Mouse (Mus musculus): ENCODE measurements at regions not wholly inside any gene's neighbourhood (a gene's known extent, or its start where the extent isn't known, plus 50 kb on each side); places are given as distances from the start of the nearest gene placed in this dataset.

- H3K9me3 ChIP-seq (replicated peaks), result no peaks in the 10 kb centered on the region
- ATAC-seq, result no peak
- no peak overlapping the region for H3K4me2 ChIP-seq
- no peaks in the 10 kb centered on the region for H3K4me1 ChIP-seq
- no peak overlapping the region for H3K27ac ChIP-seq
- H3K4me3 ChIP-seq, result no peak overlapping the region
- no peaks in the 10 kb centered on the region for H3K27me3 ChIP-seq (replicated peaks)
- no peaks in the 10 kb centered on the region for H3K36me3 ChIP-seq
- H3K9ac ChIP-seq, result no peak overlapping the region
- 82% methylated on average over 4 of the region's 4 CpGs for WGBS (ENCODE audit: insufficient replicate concordance)
Measured at GRCm38 (mm10) chr15:63079825-63080224, 765.2 kb downstream of the Gsdmc2 start.

GRCm38 (mm10) chr15:63071921-63072320 lies 773.1 kb downstream of the Gsdmc2 start:
- no peaks in the 10 kb centered on the region for H3K4me1 ChIP-seq
- no peak for ATAC-seq
- WGBS (ENCODE audit: insufficient replicate concordance), result 56% methylated on average over 4 of the region's 4 CpGs

DNA sequence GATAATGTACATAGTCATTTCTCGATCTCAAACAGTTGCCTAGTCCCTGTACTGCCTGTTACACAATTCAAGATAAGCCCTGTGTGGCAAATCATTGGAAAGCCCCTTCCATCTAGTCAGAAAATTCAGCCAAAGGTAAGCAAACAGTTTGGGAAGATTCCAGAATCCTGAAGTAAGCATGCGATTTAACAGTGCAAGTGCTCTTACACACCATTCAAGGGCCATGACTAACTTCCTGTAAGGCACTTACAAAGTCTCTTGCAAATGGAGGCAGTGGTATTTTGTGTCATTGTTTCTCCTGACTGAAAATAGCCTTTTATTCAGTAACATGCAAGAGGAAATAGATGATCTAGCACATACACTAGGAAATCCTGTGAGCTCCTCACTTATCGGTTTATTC lies 777.9 kb downstream of the Gsdmc2 start:
- no peaks in the 10 kb centered on the region for H3K9me3 ChIP-seq (replicated peaks)
- H3K4me3 ChIP-seq, result no peak overlapping the region
- H3K4me2 ChIP-seq, result no peak overlapping the region
- no peaks in the 10 kb centered on the region for H3K4me1 ChIP-seq
- ATAC-seq, result no peak
- H3K9ac ChIP-seq, result no peak overlapping the region
- H3K27me3 ChIP-seq (replicated peaks), result no peaks in the 10 kb centered on the region
- no peak overlapping the region for H3K27ac ChIP-seq
- WGBS (ENCODE audit: insufficient replicate concordance), result 59% methylated on average over 3 of the region's 3 CpGs
- H3K36me3 ChIP-seq, result no peaks in the 10 kb centered on the region

More at GRCm38 (mm10) chr15:63071921-63072320, 773.1 kb downstream of the Gsdmc2 start:
- Histone ChIP-seq H3K27ac (no peak overlapping the region), H3K27me3 (replicated peaks) (no peaks in the 10 kb centered on the region), H3K9ac (no peak overlapping the region), H3K4me2 (no peak overlapping the region), H3K4me3 (no peak overlapping the region), H3K9me3 (replicated peaks) (no peaks in the 10 kb centered on the region), H3K36me3 (no peaks in the 10 kb centered on the region)

DNA sequence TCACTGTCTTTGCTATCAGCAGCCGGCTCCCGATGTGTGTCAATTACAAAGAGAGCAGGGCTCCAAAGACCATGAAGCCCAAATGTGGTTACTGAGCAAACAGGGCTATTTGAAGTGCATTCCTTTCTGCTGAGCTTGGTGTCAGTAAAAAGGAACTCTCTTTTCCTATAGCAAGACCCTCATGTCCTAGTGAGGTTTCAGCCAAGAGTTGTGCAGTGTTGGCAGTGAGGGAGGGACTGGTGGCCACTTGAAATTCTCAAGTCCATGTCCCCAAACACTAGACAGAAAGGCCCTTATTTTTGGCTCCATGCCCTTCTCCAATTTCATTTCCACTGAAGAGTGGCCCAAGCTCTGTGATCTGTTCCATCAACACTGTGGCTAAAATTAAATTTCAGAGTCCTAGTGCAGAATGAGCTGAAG lies 778.9 kb downstream of the Gsdmc2 start:
- Histone ChIP-seq H3K36me3 (no peaks in the 10 kb centered on the region), H3K4me1 (no peaks in the 10 kb centered on the region), H3K27ac (no peak overlapping the region), H3K4me2 (no peak overlapping the region), H3K9me3 (replicated peaks) (no peaks in the 10 kb centered on the region), H3K27me3 (replicated peaks) (no peaks in the 10 kb centered on the region), H3K4me3 (no peak overlapping the region), H3K9ac (no peak overlapping the region)
- WGBS (ENCODE audit: insufficient replicate concordance), result 82% methylated on average over 2 of the region's 2 CpGs
- no peak for ATAC-seq

GRCm38 (mm10) chr15:63061891-63062290 lies 783.1 kb downstream of the Gsdmc2 start:
- Histone ChIP-seq H3K4me2 (no peak overlapping the region), H3K9me3 (replicated peaks) (no peaks in the 10 kb centered on the region), H3K9ac (no peak overlapping the region), H3K4me1 (no peaks in the 10 kb centered on the region), H3K27ac (no peak overlapping the region), H3K36me3 (no peaks in the 10 kb centered on the region), H3K27me3 (replicated peaks) (no peaks in the 10 kb centered on the region), H3K4me3 (no peak overlapping the region)
- no peak for ATAC-seq
- WGBS (ENCODE audit: insufficient replicate concordance), result 47% methylated on average over 3 of the region's 3 CpGs

GRCm38 (mm10) chr15:63060826-63061225 lies 784.2 kb downstream of the Gsdmc2 start:
- 73% methylated on average over 3 of the region's 3 CpGs for WGBS (ENCODE audit: insufficient replicate concordance)
- ATAC-seq, result no peak
- H3K27me3 ChIP-seq (replicated peaks), result no peaks in the 10 kb centered on the region

DNA sequence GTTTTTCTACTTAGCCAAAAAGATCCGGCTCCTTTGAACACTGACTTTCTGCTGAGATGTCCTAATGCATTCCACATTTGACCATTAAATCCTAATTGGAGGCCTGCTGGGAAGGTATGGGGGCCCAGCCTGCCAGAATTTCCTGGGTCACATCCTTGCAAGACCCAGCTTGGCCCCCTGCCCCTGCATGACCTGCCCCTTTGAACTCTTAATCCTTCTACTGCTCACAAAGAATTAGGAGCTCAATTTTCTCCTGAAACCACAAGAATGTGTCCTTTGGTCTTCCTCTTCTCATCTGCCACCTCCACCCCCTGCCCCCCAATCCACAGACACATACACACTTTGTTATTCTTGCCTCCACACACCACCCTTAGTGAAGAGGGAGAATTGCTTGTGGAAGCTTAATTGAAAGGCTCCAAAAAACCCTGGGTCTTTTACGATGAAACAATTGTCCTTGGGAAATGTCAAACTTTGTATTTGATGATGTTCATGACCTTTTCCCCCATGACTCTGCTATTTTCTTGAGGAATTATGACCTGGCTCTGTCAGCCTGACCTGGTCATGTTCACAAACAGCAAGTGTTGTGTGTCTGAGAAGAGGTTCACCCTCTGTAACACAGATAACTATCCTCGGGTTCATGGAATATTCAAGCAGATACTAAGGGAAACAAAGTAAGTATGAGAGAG lies 792.3 kb downstream of the Gsdmc2 start:
- no peak overlapping the region for H3K27ac ChIP-seq

More at GRCm38 (mm10) chr15:63060826-63061225, 784.2 kb downstream of the Gsdmc2 start:
- H3K9ac ChIP-seq, result no peak overlapping the region
- no peaks in the 10 kb centered on the region for H3K4me1 ChIP-seq
- no peak overlapping the region for H3K27ac ChIP-seq
- H3K4me2 ChIP-seq, result no peak overlapping the region
- no peaks in the 10 kb centered on the region for H3K9me3 ChIP-seq (replicated peaks)
- H3K36me3 ChIP-seq, result no peaks in the 10 kb centered on the region
- no peak overlapping the region for H3K4me3 ChIP-seq

DNA sequence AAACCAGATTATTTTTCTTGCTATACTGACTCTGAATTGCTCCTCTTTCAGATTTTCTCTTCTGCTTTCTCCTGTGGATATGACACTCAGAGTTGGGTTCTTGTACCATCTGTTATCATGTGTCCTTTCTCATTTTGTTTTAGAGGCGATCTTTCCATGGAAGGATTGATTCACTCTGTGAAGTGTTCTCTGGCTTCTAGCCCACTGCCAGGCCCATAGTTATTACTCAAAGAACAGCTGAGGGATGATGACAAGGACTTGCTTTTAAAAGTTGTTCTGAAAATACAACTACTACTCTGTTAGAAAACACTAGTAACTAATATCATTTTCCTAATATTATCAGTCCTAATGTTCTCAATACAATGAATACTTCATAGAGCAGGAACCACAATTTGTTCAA lies 794.9 kb downstream of the Gsdmc2 start:
- Histone ChIP-seq H3K9me3 (replicated peaks) (no peaks in the 10 kb centered on the region), H3K4me3 (no peak overlapping the region), H3K4me1 (no peaks in the 10 kb centered on the region), H3K27ac (no peak overlapping the region), H3K9ac (no peak overlapping the region), H3K4me2 (no peak overlapping the region), H3K27me3 (replicated peaks) (no peaks in the 10 kb centered on the region), H3K36me3 (no peaks in the 10 kb centered on the region)
- ATAC-seq, result no peak
- WGBS (ENCODE audit: insufficient replicate concordance), result 76% methylated on average over 1 of the region's 1 CpGs

More for the DNA sequence above, 792.3 kb downstream of the Gsdmc2 start:
- ATAC-seq, result no peak
- Histone ChIP-seq H3K36me3 (no peaks in the 10 kb centered on the region), H3K9me3 (replicated peaks) (no peaks in the 10 kb centered on the region), H3K4me3 (no peak overlapping the region), H3K9ac (no peak overlapping the region), H3K27me3 (replicated peaks) (no peaks in the 10 kb centered on the region), H3K4me2 (no peak overlapping the region), H3K4me1 (no peaks in the 10 kb centered on the region)
- WGBS (ENCODE audit: insufficient replicate concordance), result 59% methylated on average over 3 of the region's 3 CpGs

DNA sequence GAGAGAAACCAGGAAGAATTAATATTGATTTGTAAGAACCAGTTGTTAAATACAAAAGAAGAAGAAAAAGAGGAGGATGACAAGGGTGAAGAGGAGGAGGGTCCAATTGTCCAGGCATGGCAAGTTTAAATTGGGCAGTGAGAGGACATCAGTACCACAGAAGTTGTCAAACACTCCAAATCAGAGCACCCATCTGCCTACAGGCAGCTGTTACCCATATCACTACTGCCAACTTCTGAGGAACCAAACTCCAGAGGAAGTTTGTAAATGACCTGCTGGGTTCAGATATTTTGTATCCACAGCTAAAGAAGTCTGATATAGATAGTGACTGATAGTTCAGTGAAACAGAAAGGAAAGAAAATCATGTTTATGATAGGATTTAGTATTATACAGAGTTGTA lies 802.6 kb downstream of the Gsdmc2 start:
- H3K9me3 ChIP-seq (replicated peaks), result no peaks in the 10 kb centered on the region
- H3K27ac ChIP-seq, result no peak overlapping the region
- ATAC-seq, result no peak

GRCm38 (mm10) chr15:63036241-63036640 lies 808.7 kb downstream of the Gsdmc2 start:
- H3K4me3 ChIP-seq, result no peak overlapping the region
- no peak for ATAC-seq
- no peaks in the 10 kb centered on the region for H3K4me1 ChIP-seq
- H3K27ac ChIP-seq, result no peak overlapping the region
- 73% methylated on average over 7 of the region's 7 CpGs for WGBS (ENCODE audit: insufficient replicate concordance)
- no peaks in the 10 kb centered on the region for H3K9me3 ChIP-seq (replicated peaks)
- H3K27me3 ChIP-seq (replicated peaks), result no peaks in the 10 kb centered on the region
- H3K4me2 ChIP-seq, result no peak overlapping the region
- no peak overlapping the region for H3K9ac ChIP-seq
- H3K36me3 ChIP-seq, result no peaks in the 10 kb centered on the region

More for the DNA sequence above, 802.6 kb downstream of the Gsdmc2 start:
- Histone ChIP-seq H3K4me3 (no peak overlapping the region), H3K36me3 (no peaks in the 10 kb centered on the region), H3K27me3 (replicated peaks) (no peaks in the 10 kb centered on the region), H3K4me2 (no peak overlapping the region), H3K4me1 (no peaks in the 10 kb centered on the region), H3K9ac (no peak overlapping the region)

GRCm38 (mm10) chr15:63020826-63021225 lies 824.2 kb downstream of the Gsdmc2 start:
- Histone ChIP-seq H3K4me3 (no peak overlapping the region), H3K27me3 (replicated peaks) (no peaks in the 10 kb centered on the region), H3K4me2 (no peak overlapping the region), H3K36me3 (no peaks in the 10 kb centered on the region), H3K9ac (no peak overlapping the region), H3K4me1 (no peaks in the 10 kb centered on the region), H3K9me3 (replicated peaks) (no peaks in the 10 kb centered on the region), H3K27ac (no peak overlapping the region)
- no peak for ATAC-seq
- WGBS (ENCODE audit: insufficient replicate concordance), result 51% methylated on average over 2 of the region's 2 CpGs

DNA sequence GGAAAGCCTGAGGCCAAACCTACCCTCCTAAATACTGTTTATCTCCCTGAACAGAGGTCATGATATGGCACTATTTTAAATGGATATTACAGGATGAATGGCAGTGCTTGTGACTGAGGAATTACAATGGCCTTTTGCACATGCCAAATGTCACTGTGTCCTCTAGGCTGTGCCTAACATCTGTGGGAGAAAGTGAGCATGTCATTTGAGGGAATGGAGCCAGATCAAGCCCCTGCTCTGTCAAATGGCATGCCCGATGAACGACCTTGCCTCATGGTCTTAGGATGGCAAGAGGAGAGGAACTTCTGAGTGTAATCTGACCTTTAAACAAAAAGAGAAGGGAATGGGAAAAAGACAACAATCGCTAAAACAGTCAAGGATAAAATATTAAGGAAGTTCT lies 827.0 kb downstream of the Gsdmc2 start:
- H3K4me1 ChIP-seq, result no peaks in the 10 kb centered on the region
- no peak overlapping the region for H3K4me2 ChIP-seq
- 43% methylated on average over 3 of the region's 3 CpGs for WGBS (ENCODE audit: insufficient replicate concordance)
- no peak for ATAC-seq
- no peaks in the 10 kb centered on the region for H3K9me3 ChIP-seq (replicated peaks)
- no peak overlapping the region for H3K9ac ChIP-seq
- H3K4me3 ChIP-seq, result no peak overlapping the region
- H3K27ac ChIP-seq, result no peak overlapping the region
- no peaks in the 10 kb centered on the region for H3K36me3 ChIP-seq
- no peaks in the 10 kb centered on the region for H3K27me3 ChIP-seq (replicated peaks)

Measured in liver, embryonic 12.5 days (tissue).